In genomic region chr7:143480498-143480897, GRCm38 (mm10) we compare ENCODE assay signal across 8 mouse cellular contexts. TPM values are rescaled to one million over a fixed set of nuclear protein-coding genes. Genes with fewer than 3 reads are reported as not detected.
DNase-seq lines count a peak whose midpoint lies in the region; ATAC-seq lines count a peak whose summit lies in the region.

No protein-coding gene starts in this region.

- H3K4me1 ChIP-seq in forebrain, embryonic 10.5 days = peaks cover 10% of the 10 kb centered on the region
- peaks cover 7% of the 10 kb centered on the region for H3K4me1 ChIP-seq in forebrain, embryonic 12.5 days
- H3K4me1 ChIP-seq in neural tube, embryonic 15.5 days = no peaks in the 10 kb centered on the region

- H3K4me3 ChIP-seq in forebrain, embryonic 10.5 days = no peak overlapping the region
- no peak overlapping the region for H3K4me3 ChIP-seq in forebrain, embryonic 12.5 days (replicated peaks)
- no peak overlapping the region for H3K4me3 ChIP-seq in neural tube, embryonic 15.5 days (replicated peaks)

- H3K27me3 ChIP-seq in forebrain, embryonic 10.5 days (ENCODE audit: poor library complexity, severe bottlenecking) = peaks cover 60% of the 10 kb centered on the region
- H3K27me3 ChIP-seq in forebrain, embryonic 12.5 days = peaks cover 20% of the 10 kb centered on the region
- no peaks in the 10 kb centered on the region for H3K27me3 ChIP-seq in neural tube, embryonic 15.5 days (replicated peaks)

- no peak overlapping the region for H3K4me2 ChIP-seq in forebrain, embryonic 12.5 days
- no peak overlapping the region for H3K4me2 ChIP-seq in neural tube, embryonic 15.5 days

- peak; percentile 43 for DNase-seq in forebrain, embryonic 10.5 days (ENCODE audit: extremely low spot score, low spot score)
- peak; percentile 53 for DNase-seq in neural tube, embryonic 10.5 days (ENCODE audit: extremely low spot score, low spot score)
- peak; percentile 85 for DNase-seq in kidney, postnatal 10 days
- DNase-seq in lung, postnatal 4 days = peak; percentile 66 to 77
- DNase-seq in thymus, postnatal 4 days = peak; percentile 92

- 33% methylated on average over 13 of the region's 13 CpGs for WGBS in forebrain, embryonic 10.5 days
- WGBS in forebrain, embryonic 12.5 days = 35% methylated on average over 13 of the region's 13 CpGs
- 31% methylated on average over 13 of the region's 13 CpGs for WGBS in neural tube, embryonic 15.5 days

- ATAC-seq in forebrain, embryonic 12.5 days (ENCODE audit: low FRiP score) = no peak
- ATAC-seq in neural tube, embryonic 15.5 days (ENCODE audit: low FRiP score) = no peak
- ATAC-seq in common myeloid progenitor, adult 5-6 weeks (replicated peaks; ENCODE audit: low read depth, poor library complexity, severe bottlenecking) = peak; percentile 87

- H3K36me3 ChIP-seq in forebrain, embryonic 10.5 days (replicated peaks) = no peaks in the 10 kb centered on the region
- no peaks in the 10 kb centered on the region for H3K36me3 ChIP-seq in forebrain, embryonic 12.5 days (replicated peaks)
- H3K36me3 ChIP-seq in neural tube, embryonic 15.5 days = no peaks in the 10 kb centered on the region

- no peak overlapping the region for H3K9ac ChIP-seq in forebrain, embryonic 12.5 days
- H3K9ac ChIP-seq in neural tube, embryonic 15.5 days (replicated peaks) = no peak overlapping the region

- no peak overlapping the region for H3K27ac ChIP-seq in forebrain, embryonic 10.5 days
- H3K27ac ChIP-seq in forebrain, embryonic 12.5 days = no peak overlapping the region
- H3K27ac ChIP-seq in neural tube, embryonic 15.5 days (replicated peaks) = no peak overlapping the region

- no peaks in the 10 kb centered on the region for H3K9me3 ChIP-seq in forebrain, embryonic 10.5 days
- H3K9me3 ChIP-seq in forebrain, embryonic 12.5 days = no peaks in the 10 kb centered on the region
- H3K9me3 ChIP-seq in neural tube, embryonic 15.5 days (replicated peaks) = no peaks in the 10 kb centered on the region

RNA-seq across cellular contexts. Expression of gene Slc22a18, which starts 7.0 kb away (rescaled TPM):
- polyA plus RNA-seq in forebrain, embryonic 10.5 days (2016; fragmentation: Nextera tagmentation; extraction: Ambion mirVana) = 0.43 TPM in 2 replicates
- polyA plus RNA-seq in forebrain, embryonic 12.5 days (2016; fragmentation: Nextera tagmentation; extraction: Ambion mirVana) = 0.26 and 0.27 TPM in 2 replicates
- 0.61 and 2.0 TPM in 2 replicates for polyA plus RNA-seq in neural tube, embryonic 15.5 days (2015; fragmentation: Nextera tagmentation; extraction: Ambion mirVana)
- total RNA-seq in common myeloid progenitor, adult 5-6 weeks (2017) = 2.6 TPM in 1 of 2 replicates, not detected in the other

RNA-seq across cellular contexts. Expression of gene Cdkn1c, which starts 19.6 kb away (rescaled TPM):
- 194 and 230 TPM in 2 replicates for polyA plus RNA-seq in forebrain, embryonic 10.5 days (2016; fragmentation: Nextera tagmentation; extraction: Ambion mirVana)
- 326 and 351 TPM in 2 replicates for polyA plus RNA-seq in forebrain, embryonic 12.5 days (2016; fragmentation: Nextera tagmentation; extraction: Ambion mirVana)
- polyA plus RNA-seq in neural tube, embryonic 15.5 days (2015; fragmentation: Nextera tagmentation; extraction: Ambion mirVana) = 275 and 292 TPM in 2 replicates
- 1.6 and 2.6 TPM in 2 replicates for total RNA-seq in common myeloid progenitor, adult 5-6 weeks (2017)

RNA-seq across cellular contexts. Expression of gene Phlda2, which starts 22.5 kb away (rescaled TPM):
- polyA plus RNA-seq in forebrain, embryonic 10.5 days (2016; fragmentation: Nextera tagmentation; extraction: Ambion mirVana) = 0.96 and 1.4 TPM in 2 replicates
- 0.63 and 0.79 TPM in 2 replicates for polyA plus RNA-seq in forebrain, embryonic 12.5 days (2016; fragmentation: Nextera tagmentation; extraction: Ambion mirVana)
- 1.0 and 1.3 TPM in 2 replicates for polyA plus RNA-seq in neural tube, embryonic 15.5 days (2015; fragmentation: Nextera tagmentation; extraction: Ambion mirVana)
- total RNA-seq in common myeloid progenitor, adult 5-6 weeks (2017) = 2.6 and 3.2 TPM in 2 replicates
